Mouse (Mus musculus): ENCODE data around the gene Tomm20. TPM values are rescaled to one million over a fixed set of nuclear protein-coding genes. Genes with fewer than 3 reads are reported as not detected.

Tomm20 gene
- 327 TPM for polyA plus RNA-seq (2012; fragmentation: generic; extraction: Trizol)

DNA sequence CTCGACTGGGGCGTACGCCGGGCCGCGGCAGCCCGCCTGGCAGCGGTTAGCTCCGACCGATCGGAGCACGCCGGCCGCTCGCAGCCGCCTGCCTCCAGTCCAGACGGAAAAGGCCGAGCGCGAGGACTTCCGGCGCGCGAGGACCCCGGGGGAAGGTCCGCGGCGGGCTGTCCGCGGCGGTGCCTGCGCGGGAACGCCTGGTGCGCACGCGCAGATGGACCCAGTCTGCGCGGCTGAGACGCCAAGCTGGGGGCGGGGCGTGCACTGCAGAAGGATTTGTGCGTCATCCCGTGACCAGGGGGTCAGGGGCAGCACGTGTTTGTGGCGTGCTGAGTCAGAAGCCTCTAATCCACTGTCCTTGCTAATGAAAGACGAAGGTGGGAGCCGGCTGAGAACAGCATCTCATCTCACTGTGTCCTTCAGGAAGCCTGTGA lies at the start of gene Tomm20:
Gene Tomm20 (minus strand): TSS at position 115 of the 434 bp plus-strand sequence.
- Histone ChIP-seq H3ac (ENCODE audit: control insufficient read depth, insufficient read length) (peak within 1 kb of the TSS; percentile 24), H3K4me2 (ENCODE audit: low read depth) (peak within 1 kb of the TSS; percentile 90), H3K36me3 (ENCODE audit: control insufficient read depth, insufficient read depth) (peaks cover 14% of the 10 kb centered on the region), H3K4me3 (peak within 1 kb of the TSS; percentile 96), H3K27me3 (ENCODE audit: control insufficient read depth, insufficient read depth, insufficient read length) (no peaks in the 10 kb centered on the region), H3K79me2 (ENCODE audit: control insufficient read depth, insufficient read depth) (peaks cover 47% of the 10 kb centered on the region)
- no peak for TF ChIP-seq TCF12 (IDR thresholded peaks at IDR 0.05; ENCODE audit: insufficient read depth, poor library complexity, severe bottlenecking)
- TF ChIP-seq MAX (IDR thresholded peaks at IDR 0.05; ENCODE audit: low read depth): peak; percentile 89
- peak; percentile 70 for TF ChIP-seq POLR2AphosphoS2 (IDR thresholded peaks at IDR 0.05; ENCODE audit: insufficient read length, low read depth)
- peak; percentile 49 for TF ChIP-seq POLR2A (IDR thresholded peaks at IDR 0.05; ENCODE audit: insufficient read length, low read depth)
- TF ChIP-seq MYOD1 (IDR thresholded peaks at IDR 0.05; ENCODE audit: control insufficient read depth in 1 of 3, insufficient read length in 2 of 3, low read depth in 2 of 3): peak in 1 of 3 experiments; percentile 30
- TF ChIP-seq REST (IDR thresholded peaks at IDR 0.05; ENCODE audit: insufficient read depth, insufficient read length): no peak
- peak in 1 of 3 experiments; percentile 17 for TF ChIP-seq MYOG (IDR thresholded peaks at IDR 0.05; ENCODE audit: control insufficient read depth in 1 of 3, insufficient read depth in 1 of 3, insufficient read length in 2 of 3, low read depth in 2 of 3)
- peak; percentile 78 for TF ChIP-seq USF1 (IDR thresholded peaks at IDR 0.05; ENCODE audit: low read depth)
- no peak for TF ChIP-seq TCF3 (IDR thresholded peaks at IDR 0.05; ENCODE audit: insufficient read length, low read depth)

DNA sequence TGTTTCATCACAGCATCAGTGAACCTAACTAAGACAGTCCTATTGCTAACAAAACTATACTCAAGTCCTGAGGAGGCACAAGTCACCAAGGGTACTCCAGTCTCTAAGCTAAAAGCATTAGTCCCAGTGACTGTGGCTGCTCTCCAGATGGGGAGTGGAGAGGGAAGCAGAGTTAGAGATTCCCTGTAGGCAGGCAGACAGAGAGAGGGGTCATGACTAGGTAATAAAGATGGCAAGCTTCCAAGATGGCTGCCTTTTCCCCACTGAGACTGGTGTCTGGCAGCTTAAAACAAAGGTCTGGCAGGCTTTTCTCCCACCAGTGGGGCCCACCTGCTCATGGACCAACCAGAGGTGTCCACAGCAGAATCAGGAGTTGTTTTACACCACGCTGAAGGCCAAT lies 48.9 kb upstream of the Tomm20 start:
- no peaks in the 10 kb centered on the region for H3K27me3 ChIP-seq (ENCODE audit: control insufficient read depth, insufficient read depth, insufficient read length)
- TF ChIP-seq REST (IDR thresholded peaks at IDR 0.05; ENCODE audit: insufficient read depth, insufficient read length) (no peak), POLR2AphosphoS2 (IDR thresholded peaks at IDR 0.05; ENCODE audit: insufficient read length, low read depth) (no peak), CEBPB (IDR thresholded peaks at IDR 0.05; ENCODE audit: insufficient read depth, poor library complexity, severe bottlenecking) (no peak), E2F4 (IDR thresholded peaks at IDR 0.05; ENCODE audit: insufficient read depth) (no peak), MYOD1 (IDR thresholded peaks at IDR 0.05; ENCODE audit: control insufficient read depth in 1 of 3, insufficient read length in 2 of 3, low read depth in 2 of 3) (no peak), MAX (IDR thresholded peaks at IDR 0.05; ENCODE audit: low read depth) (no peak), MYOG (IDR thresholded peaks at IDR 0.05; ENCODE audit: control insufficient read depth in 1 of 3, insufficient read depth in 1 of 3, insufficient read length in 2 of 3, low read depth in 2 of 3) (no peak), USF1 (IDR thresholded peaks at IDR 0.05; ENCODE audit: low read depth) (no peak), TCF3 (IDR thresholded peaks at IDR 0.05; ENCODE audit: insufficient read length, low read depth) (no peak), SRF (IDR thresholded peaks at IDR 0.05; ENCODE audit: control insufficient read depth, insufficient read length, low read depth) (no peak), POLR2A (IDR thresholded peaks at IDR 0.05; ENCODE audit: insufficient read length, low read depth) (no peak)
- H3ac ChIP-seq (ENCODE audit: control insufficient read depth, insufficient read length): no peak overlapping the region
- no peak overlapping the region for H3K4me3 ChIP-seq
- H3K79me2 ChIP-seq (ENCODE audit: control insufficient read depth, insufficient read depth): no peaks in the 10 kb centered on the region
- no peaks in the 10 kb centered on the region for H3K36me3 ChIP-seq (ENCODE audit: control insufficient read depth, insufficient read depth)
- no peak overlapping the region for H3K4me2 ChIP-seq (ENCODE audit: low read depth)

DNA sequence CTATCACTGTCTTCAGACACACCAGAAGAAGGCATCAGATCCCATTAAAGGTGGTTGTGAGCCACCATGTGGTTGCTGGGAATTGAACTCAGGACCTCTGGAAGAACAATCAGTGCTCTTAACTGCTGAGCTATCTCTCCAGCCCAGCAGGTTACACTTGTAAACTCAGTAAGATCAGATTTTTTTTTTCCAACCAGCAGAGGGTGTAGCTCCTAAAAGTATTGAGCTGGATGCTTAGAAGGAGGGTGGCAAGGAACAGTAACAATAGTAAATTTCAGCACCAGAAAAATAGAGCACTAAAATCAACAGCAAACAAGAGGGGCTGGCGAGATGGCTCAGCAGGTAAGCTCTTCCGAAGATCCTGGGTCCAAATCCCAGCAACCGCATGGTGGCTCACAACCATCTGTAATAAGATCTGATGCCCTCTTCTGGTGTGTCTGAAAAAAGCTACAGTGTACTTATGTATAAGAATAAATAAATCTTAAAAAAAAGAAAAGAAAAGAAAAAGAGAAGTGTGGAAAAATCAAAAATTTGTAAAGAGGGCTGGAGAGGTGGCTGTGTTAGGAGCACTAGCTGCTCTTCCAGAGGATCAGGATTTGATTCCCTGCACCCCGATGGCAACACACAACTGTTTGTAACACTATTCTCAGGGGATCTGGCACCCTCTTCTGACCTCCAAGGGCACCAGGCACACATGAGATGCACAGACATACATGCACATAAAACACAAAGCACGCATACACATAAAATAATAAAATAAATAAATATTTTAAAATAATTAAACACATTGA lies 43.9 kb upstream of the Tomm20 start:
- Histone ChIP-seq H3K27me3 (ENCODE audit: control insufficient read depth, insufficient read depth, insufficient read length) (no peaks in the 10 kb centered on the region), H3ac (ENCODE audit: control insufficient read depth, insufficient read length) (no peak overlapping the region), H3K4me2 (ENCODE audit: low read depth) (no peak overlapping the region), H3K79me2 (ENCODE audit: control insufficient read depth, insufficient read depth) (no peaks in the 10 kb centered on the region), H3K4me3 (no peak overlapping the region), H3K36me3 (ENCODE audit: control insufficient read depth, insufficient read depth) (no peaks in the 10 kb centered on the region)
- TF ChIP-seq MAX (IDR thresholded peaks at IDR 0.05; ENCODE audit: low read depth) (no peak), CEBPB (IDR thresholded peaks at IDR 0.05; ENCODE audit: insufficient read depth, poor library complexity, severe bottlenecking) (no peak), POLR2AphosphoS2 (IDR thresholded peaks at IDR 0.05; ENCODE audit: insufficient read length, low read depth) (no peak), TCF12 (IDR thresholded peaks at IDR 0.05; ENCODE audit: insufficient read depth, poor library complexity, severe bottlenecking) (no peak), MYOG (IDR thresholded peaks at IDR 0.05; ENCODE audit: control insufficient read depth in 1 of 3, insufficient read depth in 1 of 3, insufficient read length in 2 of 3, low read depth in 2 of 3) (no peak), REST (IDR thresholded peaks at IDR 0.05; ENCODE audit: insufficient read depth, insufficient read length) (no peak), TCF3 (IDR thresholded peaks at IDR 0.05; ENCODE audit: insufficient read length, low read depth) (no peak)

DNA sequence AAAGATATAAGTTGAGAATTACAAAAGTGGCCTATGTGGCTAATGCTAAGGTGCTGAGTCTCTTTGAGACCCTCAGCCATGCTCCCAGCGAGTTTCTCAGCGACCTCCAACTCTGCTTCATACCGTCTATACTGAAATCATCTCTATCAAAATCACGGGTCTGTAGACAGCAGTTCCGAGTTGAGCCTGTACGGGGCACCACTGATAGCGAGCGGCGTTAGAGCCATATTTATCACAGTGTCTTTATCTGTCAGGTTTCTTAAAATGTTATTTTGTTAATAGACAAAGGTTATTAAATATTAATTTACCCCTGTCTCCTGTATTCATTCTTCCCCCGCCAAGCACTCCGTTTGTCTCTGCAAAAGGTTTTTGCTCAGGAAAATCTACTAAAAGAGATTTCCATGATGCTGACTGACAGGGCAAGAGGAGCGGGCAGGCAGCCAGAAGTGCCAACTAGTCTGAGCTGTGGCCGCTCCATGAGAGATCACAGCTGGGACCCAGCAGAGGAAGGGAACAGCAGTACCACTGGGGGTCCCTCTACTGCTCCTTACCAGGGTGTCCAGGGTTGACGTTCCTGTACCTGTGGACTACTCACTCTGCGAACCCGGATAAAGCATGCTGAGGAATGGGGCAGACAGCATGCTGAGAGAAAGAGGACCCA lies 42.8 kb upstream of the Tomm20 start:
- Histone ChIP-seq H3K4me2 (ENCODE audit: low read depth) (no peak overlapping the region), H3K4me3 (no peak overlapping the region), H3K36me3 (ENCODE audit: control insufficient read depth, insufficient read depth) (no peaks in the 10 kb centered on the region), H3K79me2 (ENCODE audit: control insufficient read depth, insufficient read depth) (no peaks in the 10 kb centered on the region), H3ac (ENCODE audit: control insufficient read depth, insufficient read length) (no peak overlapping the region), H3K27me3 (ENCODE audit: control insufficient read depth, insufficient read depth, insufficient read length) (no peaks in the 10 kb centered on the region)
- TF ChIP-seq REST (IDR thresholded peaks at IDR 0.05; ENCODE audit: insufficient read depth, insufficient read length): no peak
- no peak for TF ChIP-seq USF1 (IDR thresholded peaks at IDR 0.05; ENCODE audit: low read depth)
- TF ChIP-seq TCF12 (IDR thresholded peaks at IDR 0.05; ENCODE audit: insufficient read depth, poor library complexity, severe bottlenecking): no peak
- TF ChIP-seq MAX (IDR thresholded peaks at IDR 0.05; ENCODE audit: low read depth): no peak
- no peak for TF ChIP-seq CEBPB (IDR thresholded peaks at IDR 0.05; ENCODE audit: insufficient read depth, poor library complexity, severe bottlenecking)
- TF ChIP-seq POLR2AphosphoS2 (IDR thresholded peaks at IDR 0.05; ENCODE audit: insufficient read length, low read depth): no peak
- TF ChIP-seq POLR2A (IDR thresholded peaks at IDR 0.05; ENCODE audit: insufficient read length, low read depth): no peak
- TF ChIP-seq MYOD1 (IDR thresholded peaks at IDR 0.05; ENCODE audit: control insufficient read depth in 1 of 3, insufficient read length in 2 of 3, low read depth in 2 of 3): no peak
- no peak for TF ChIP-seq TCF3 (IDR thresholded peaks at IDR 0.05; ENCODE audit: insufficient read length, low read depth)

Measured in myocyte (in vitro differentiated cells).